Mouse (Mus musculus) thymus, adult 2 months (tissue): ENCODE measurements at regions not wholly inside any gene's neighbourhood (a gene's known extent, or its start where the extent isn't known, plus 50 kb on each side); places are given as distances from the start of the nearest gene placed in this dataset.

ENCODE experiments used
- DNase-seq: peaks from one replicate; pipeline ENCODE4 v3.0.0; 2021
- H3K27ac ChIP-seq: fragments of 200-500 bp; 2 replicates; pipeline ENCODE4 v1.5.1; 2012; ENCODE audit warnings: low read length, control low read depth; ENCODE audit not compliant: control insufficient read depth, insufficient read depth
- H3K27me3 ChIP-seq: fragments of 200-500 bp; 2 replicates; pipeline ENCODE4 v1.6.1; 2012; ENCODE audit warnings: mild to moderate bottlenecking, low read length, moderate library complexity, mixed read lengths; ENCODE audit not compliant: control insufficient read depth, insufficient read depth
- H3K36me3 ChIP-seq: fragments of 200-500 bp; 2 replicates; pipeline ENCODE4 v1.6.1; 2012; ENCODE audit warnings: mild to moderate bottlenecking, low read length, moderate library complexity; ENCODE audit not compliant: control insufficient read depth, insufficient read depth
- H3K4me1 ChIP-seq: fragments of 200-500 bp; replicated peaks from 2 replicates; pipeline ENCODE4 v1.6.1; 2012; ENCODE audit warnings: low read length; ENCODE audit not compliant: control insufficient read depth, insufficient read depth
- H3K4me3 ChIP-seq: fragments of 200-500 bp; 2 replicates; pipeline ENCODE4 v1.5.1; 2012; ENCODE audit warnings: mild to moderate bottlenecking, low read length, control low read depth, moderate library complexity; ENCODE audit not compliant: control insufficient read depth, insufficient read depth
- CTCF ChIP-seq: fragments of 200-500 bp; IDR thresholded peaks from 2 replicates; pipeline ENCODE4 v1.5.1; 2012; ENCODE audit warnings: mild to moderate bottlenecking, control low read depth, low read length, moderate library complexity, borderline replicate concordance; ENCODE audit not compliant: control insufficient read depth, poor library complexity, insufficient read depth; ENCODE audit errors: extremely low read depth
- POLR2A ChIP-seq: fragments of 200-500 bp; IDR thresholded peaks from 2 replicates; pipeline ENCODE4 v1.6.1; 2012; ENCODE audit warnings: mild to moderate bottlenecking, low read length, control low read depth, moderate library complexity; ENCODE audit not compliant: control insufficient read depth, poor library complexity, insufficient read depth; ENCODE audit errors: extremely low read depth
- WGBS: fragments of 180-500 bp; shearing (Covaris S2); methylation state at CpG from one replicate; pipeline ENCODE4 v1.1.7; 2018; 5-methylcytosine and 5-hydroxymethylcytosine counted together

GRCm38 (mm10) chr13:97847561-97847960 lies 87.1 kb upstream of the Gm10260 start:
- no peak for TF ChIP-seq POLR2A
- no peak for TF ChIP-seq CTCF
- Histone ChIP-seq H3K4me1 (no peaks in the 10 kb centered on the region), H3K4me3 (no peak overlapping the region), H3K27ac (no peak overlapping the region), H3K36me3 (no peaks in the 10 kb centered on the region), H3K27me3 (no peaks in the 10 kb centered on the region)
- no peak for DNase-seq
- 98% methylated on average over 6 of the region's 6 CpGs for WGBS

GRCm38 (mm10) chr13:97845148-97845547 lies 84.7 kb upstream of the Gm10260 start:
- no peak overlapping the region for H3K27ac ChIP-seq
- no peaks in the 10 kb centered on the region for H3K36me3 ChIP-seq
- TF ChIP-seq POLR2A: no peak
- TF ChIP-seq CTCF: no peak

GRCm38 (mm10) chr13:97842801-97843200 lies 82.4 kb upstream of the Gm10260 start:
- no peak for TF ChIP-seq CTCF
- TF ChIP-seq POLR2A: no peak
- WGBS: 91% methylated on average over 5 of the region's 5 CpGs
- H3K36me3 ChIP-seq: no peaks in the 10 kb centered on the region
- 0 out of 2 replicates have a peak, but pooled peaks cover 2% of the 10 kb centered on the region for H3K4me1 ChIP-seq
- DNase-seq: no peak
- no peaks in the 10 kb centered on the region for H3K27me3 ChIP-seq
- H3K27ac ChIP-seq: no peak overlapping the region
- no peak overlapping the region for H3K4me3 ChIP-seq

More at GRCm38 (mm10) chr13:97845148-97845547, 84.7 kb upstream of the Gm10260 start:
- Histone ChIP-seq H3K4me1 (no peaks in the 10 kb centered on the region), H3K4me3 (no peak overlapping the region), H3K27me3 (no peaks in the 10 kb centered on the region)
- 89% methylated on average over 5 of the region's 5 CpGs for WGBS
- no peak for DNase-seq

- H3K4me3 ChIP-seq: no peak overlapping the region
- TF ChIP-seq POLR2A (no peak), CTCF (no peak)
- DNase-seq: no peak
- H3K27me3 ChIP-seq: no peaks in the 10 kb centered on the region
- H3K27ac ChIP-seq: no peak overlapping the region
- WGBS: 95% methylated on average over 7 of the region's 7 CpGs
- H3K36me3 ChIP-seq: no peaks in the 10 kb centered on the region
- H3K4me1 ChIP-seq: 0 out of 2 replicates have a peak, but pooled peaks cover 2% of the 10 kb centered on the region
These were observed 81.1 kb upstream of the Gm10260 start for GRCm38 (mm10) chr13:97841503-97841902.

GRCm38 (mm10) chr13:97839617-97840308 lies 79.3 kb upstream of the Gm10260 start:
- no peak for DNase-seq
- no peaks in the 10 kb centered on the region for H3K36me3 ChIP-seq
- H3K4me3 ChIP-seq: no peak overlapping the region
- H3K4me1 ChIP-seq: peaks cover 5% of the 10 kb centered on the region; the same call in 1 of the 2 replicates
- TF ChIP-seq CTCF: no peak
- TF ChIP-seq POLR2A: no peak
- no peaks in the 10 kb centered on the region for H3K27me3 ChIP-seq
- 81% methylated on average over 7 of the region's 7 CpGs for WGBS
- H3K27ac ChIP-seq: no peak overlapping the region

GRCm38 (mm10) chr13:97837443-97838000 lies 77.1 kb upstream of the Gm10260 start:
- no peak for DNase-seq
- Histone ChIP-seq H3K4me1 (peaks cover 5% of the 10 kb centered on the region; the same call in 1 of the 2 replicates), H3K4me3 (no peak overlapping the region), H3K36me3 (no peaks in the 10 kb centered on the region), H3K27me3 (no peaks in the 10 kb centered on the region), H3K27ac (no peak overlapping the region)
- TF ChIP-seq POLR2A (no peak), CTCF (no peak)
- 95% methylated on average over 7 of the region's 7 CpGs for whole genome bisulfite sequencing

GRCm38 (mm10) chr13:97832448-97832847 lies 72.0 kb upstream of the Gm10260 start:
- 97% methylated on average over 1 of the region's 1 CpGs for whole genome bisulfite sequencing
- DNase-seq: no peak
- TF ChIP-seq POLR2A (no peak), CTCF (no peak)

More at GRCm38 (mm10) chr13:97832448-97832847, 72.0 kb upstream of the Gm10260 start:
- peaks cover 3% of the 10 kb centered on the region; the same call in 1 of the 2 replicates for H3K4me1 ChIP-seq
- H3K36me3 ChIP-seq: no peaks in the 10 kb centered on the region
- H3K4me3 ChIP-seq: no peak overlapping the region
- H3K27me3 ChIP-seq: no peaks in the 10 kb centered on the region
- no peak overlapping the region for H3K27ac ChIP-seq
